Mouse (Mus musculus): ENCODE data around the gene Btk.

DNA sequence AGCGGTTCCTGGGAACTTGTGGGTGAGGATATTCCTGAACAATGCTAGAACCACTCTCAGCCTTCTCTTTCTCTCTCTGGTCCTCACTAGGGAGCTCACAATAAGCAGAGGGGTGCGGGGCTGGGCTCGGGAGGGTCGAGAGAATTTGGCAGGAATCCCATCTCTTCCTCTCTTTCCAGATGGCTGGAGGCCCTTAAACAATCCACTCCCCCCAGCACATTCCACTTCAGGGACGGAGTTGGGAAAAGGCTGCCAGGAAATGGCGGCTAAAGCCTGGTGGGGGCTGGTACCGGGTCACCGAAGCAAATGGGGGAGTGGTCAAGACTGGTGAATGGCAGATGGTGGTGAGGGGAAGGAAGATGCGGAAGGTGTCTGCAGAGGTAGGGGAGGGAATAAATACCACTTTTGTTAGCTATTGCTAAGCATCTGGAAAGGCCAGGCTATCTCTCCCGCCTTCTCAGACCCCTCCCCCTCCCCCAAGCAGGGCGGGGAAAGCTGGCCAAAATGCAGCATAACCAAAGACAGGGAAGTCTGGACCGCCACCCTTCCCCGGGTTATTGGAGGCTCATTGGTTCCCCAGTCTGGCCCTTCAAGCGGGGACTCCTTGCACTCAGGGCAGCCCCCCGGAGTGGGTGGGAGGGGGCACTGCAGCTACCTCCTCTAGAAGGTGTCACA lies 29.1 kb upstream of the Btk start:
- no peak for TF ChIP-seq CTCF (IDR thresholded peaks at IDR 0.05; ENCODE audit: low read depth)
- TF ChIP-seq EP300 (IDR thresholded peaks at IDR 0.05; ENCODE audit: low read depth): no peak

All from liver, embryonic 14.5 days (tissue).